Mouse (Mus musculus): ENCODE measurements around the gene Zbtb46. TPM values are rescaled to one million over a fixed set of nuclear protein-coding genes. Genes with fewer than 3 reads are reported as not detected.

Gene Zbtb46
- polyA plus RNA-seq, 1 experiment, result 18.4 TPM

DNA sequence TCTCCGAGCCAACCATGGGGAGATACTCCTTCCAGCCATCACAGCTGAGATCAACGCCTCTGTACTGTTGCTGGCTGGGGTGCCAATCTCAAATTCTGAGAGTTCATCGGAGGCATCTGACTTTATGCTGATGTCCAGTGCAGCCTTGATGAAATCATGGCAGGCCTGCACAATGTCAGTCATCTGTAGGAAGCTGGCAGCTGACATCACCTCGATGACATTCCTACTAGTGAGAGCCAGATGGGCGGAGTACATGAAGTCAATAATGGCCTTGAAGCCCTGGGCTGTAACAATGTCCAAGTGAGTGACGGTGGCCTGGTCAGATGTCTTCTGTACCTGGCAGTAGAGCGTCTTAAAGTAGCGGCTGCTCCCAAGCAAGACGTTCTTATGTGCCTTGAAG, 35.4 kb downstream of the Zbtb46 start:
- TF ChIP-seq POLR2A (IDR thresholded peaks at IDR 0.05; ENCODE audit: borderline replicate concordance, extremely low read depth, insufficient read depth, insufficient read length, poor library complexity, severe bottlenecking) (no peak), CTCF (IDR thresholded peaks at IDR 0.05; ENCODE audit: borderline replicate concordance, extremely low read depth, insufficient read depth, insufficient read length) (no peak)
- DNase-seq (ENCODE audit: low read depth), result no peak

DNA sequence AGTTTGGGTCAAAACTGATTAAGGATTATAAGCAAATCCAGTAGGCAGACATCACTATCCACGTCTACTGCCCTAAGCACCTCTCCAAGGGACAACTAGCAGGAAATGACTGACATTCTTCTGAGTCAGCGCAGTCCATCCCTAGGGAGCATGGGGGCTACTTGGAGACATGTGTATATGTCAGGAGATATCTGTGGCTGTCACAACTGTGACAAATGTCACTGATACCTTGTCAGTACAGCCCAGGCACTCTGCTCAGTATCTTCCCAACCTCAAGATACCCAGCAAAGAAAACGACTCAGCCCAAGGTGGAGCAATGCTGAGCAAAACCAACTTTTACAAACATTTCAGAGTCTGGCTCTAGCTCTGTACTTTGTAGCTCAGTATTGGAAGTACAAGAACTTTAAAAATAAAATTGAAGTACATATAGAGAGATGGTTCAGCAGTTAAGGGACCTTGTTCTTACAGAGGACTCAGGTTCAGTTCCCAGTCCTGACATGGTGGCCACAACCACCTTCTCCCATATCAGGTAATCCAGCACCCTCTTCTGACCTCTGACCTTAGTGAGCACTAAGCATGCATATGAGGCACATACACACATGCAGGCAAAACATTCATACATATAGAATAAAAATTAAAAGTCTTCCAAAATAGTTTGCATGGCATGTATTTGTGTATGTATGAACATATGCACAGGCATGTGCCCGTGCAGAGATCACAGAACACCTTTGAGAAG, 38.2 kb downstream of the Zbtb46 start:
- no peak for TF ChIP-seq POLR2A (IDR thresholded peaks at IDR 0.05; ENCODE audit: borderline replicate concordance, extremely low read depth, insufficient read depth, insufficient read length, poor library complexity, severe bottlenecking)
- TF ChIP-seq CTCF (IDR thresholded peaks at IDR 0.05; ENCODE audit: borderline replicate concordance, extremely low read depth, insufficient read depth, insufficient read length), result no peak
- DNase-seq (ENCODE audit: low read depth), result no peak

DNA sequence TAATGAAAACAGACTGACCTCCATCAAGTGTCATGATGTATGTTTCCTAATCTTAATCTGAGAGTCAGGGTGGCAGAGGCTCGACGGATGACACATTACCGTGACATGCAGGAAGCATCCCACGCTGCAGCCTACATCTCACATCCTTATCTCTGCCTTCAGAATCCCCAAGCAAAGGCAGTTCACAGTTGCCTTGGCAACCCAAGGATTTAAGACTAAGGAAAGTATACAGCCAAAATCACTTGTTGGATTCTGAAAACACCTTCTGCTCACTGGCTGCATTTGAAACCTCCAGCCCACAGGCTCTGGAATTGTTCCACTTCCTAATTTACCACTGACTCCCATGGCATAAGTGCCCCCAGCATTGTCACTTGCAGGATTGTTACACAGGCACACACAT, 38.8 kb downstream of the Zbtb46 start:
- TF ChIP-seq CTCF (IDR thresholded peaks at IDR 0.05; ENCODE audit: borderline replicate concordance, extremely low read depth, insufficient read depth, insufficient read length), result no peak
- no peak for TF ChIP-seq POLR2A (IDR thresholded peaks at IDR 0.05; ENCODE audit: borderline replicate concordance, extremely low read depth, insufficient read depth, insufficient read length, poor library complexity, severe bottlenecking)
- peak; percentile 30 for DNase-seq (ENCODE audit: low read depth)

DNA sequence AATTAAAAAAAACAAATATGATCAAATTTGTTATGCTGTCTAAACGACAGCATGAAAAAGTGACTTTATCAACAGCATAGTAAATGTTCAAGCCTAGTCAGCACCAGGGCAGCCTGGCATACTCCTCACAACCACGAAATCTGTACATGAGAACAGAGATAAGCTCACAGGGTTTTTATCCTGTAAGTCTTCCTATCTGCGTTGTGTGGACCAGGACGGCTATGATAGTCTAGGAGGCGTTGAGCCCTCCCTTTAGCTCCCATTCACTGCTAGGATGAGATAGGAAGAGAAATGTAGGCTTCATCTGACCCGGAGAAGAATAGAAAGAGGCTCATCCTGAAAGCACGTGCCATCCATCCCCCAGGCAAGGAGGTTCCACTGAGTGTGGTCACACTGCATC, 39.9 kb downstream of the Zbtb46 start:
- DNase-seq (ENCODE audit: low read depth), result no peak
- TF ChIP-seq POLR2A (IDR thresholded peaks at IDR 0.05; ENCODE audit: borderline replicate concordance, extremely low read depth, insufficient read depth, insufficient read length, poor library complexity, severe bottlenecking) (no peak), CTCF (IDR thresholded peaks at IDR 0.05; ENCODE audit: borderline replicate concordance, extremely low read depth, insufficient read depth, insufficient read length) (no peak)

DNA sequence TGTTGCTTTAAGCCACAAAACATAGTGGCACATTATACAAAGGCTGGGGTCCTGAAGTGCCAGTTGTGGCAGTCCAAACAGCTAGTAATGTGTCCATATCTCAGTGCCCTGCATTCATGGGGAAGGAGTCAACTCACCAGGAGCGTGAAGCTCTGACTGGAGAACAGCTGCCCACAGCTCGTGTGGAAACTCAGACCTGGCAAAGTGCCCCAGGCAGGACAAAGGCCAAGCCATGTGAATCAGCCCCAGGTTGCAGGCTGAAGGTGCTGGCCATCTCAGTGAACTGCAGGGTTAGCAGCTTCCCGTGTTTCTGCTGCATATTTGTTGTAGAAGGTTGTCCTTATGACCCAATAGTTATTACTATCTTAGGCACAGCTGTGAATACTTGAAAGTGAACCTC, 43.3 kb downstream of the Zbtb46 start:
- DNase-seq (ENCODE audit: low read depth), result no peak
- TF ChIP-seq POLR2A (IDR thresholded peaks at IDR 0.05; ENCODE audit: borderline replicate concordance, extremely low read depth, insufficient read depth, insufficient read length, poor library complexity, severe bottlenecking) (no peak), CTCF (IDR thresholded peaks at IDR 0.05; ENCODE audit: borderline replicate concordance, extremely low read depth, insufficient read depth, insufficient read length) (no peak)

DNA sequence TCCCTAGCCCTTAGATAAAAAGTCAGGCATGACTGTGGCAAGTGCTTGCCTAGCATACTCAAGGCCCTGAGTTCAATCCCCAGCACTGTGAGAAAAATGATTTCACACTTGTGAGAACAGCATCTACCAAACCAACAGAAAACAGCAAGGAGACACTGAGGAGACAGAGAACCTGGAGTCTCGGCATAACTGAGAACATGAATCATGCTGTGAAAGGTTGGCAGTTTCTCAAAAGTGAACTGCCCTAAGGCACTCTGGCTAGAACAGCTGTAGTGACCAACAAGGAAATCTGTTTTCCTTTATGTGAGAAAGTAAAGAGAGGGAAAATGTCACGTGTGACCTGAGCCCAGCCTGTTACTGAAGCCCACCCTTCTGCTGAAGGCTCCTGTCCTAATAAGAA, 46.1 kb downstream of the Zbtb46 start:
- TF ChIP-seq CTCF (IDR thresholded peaks at IDR 0.05; ENCODE audit: borderline replicate concordance, extremely low read depth, insufficient read depth, insufficient read length), result no peak
- TF ChIP-seq POLR2A (IDR thresholded peaks at IDR 0.05; ENCODE audit: borderline replicate concordance, extremely low read depth, insufficient read depth, insufficient read length, poor library complexity, severe bottlenecking), result no peak

DNA sequence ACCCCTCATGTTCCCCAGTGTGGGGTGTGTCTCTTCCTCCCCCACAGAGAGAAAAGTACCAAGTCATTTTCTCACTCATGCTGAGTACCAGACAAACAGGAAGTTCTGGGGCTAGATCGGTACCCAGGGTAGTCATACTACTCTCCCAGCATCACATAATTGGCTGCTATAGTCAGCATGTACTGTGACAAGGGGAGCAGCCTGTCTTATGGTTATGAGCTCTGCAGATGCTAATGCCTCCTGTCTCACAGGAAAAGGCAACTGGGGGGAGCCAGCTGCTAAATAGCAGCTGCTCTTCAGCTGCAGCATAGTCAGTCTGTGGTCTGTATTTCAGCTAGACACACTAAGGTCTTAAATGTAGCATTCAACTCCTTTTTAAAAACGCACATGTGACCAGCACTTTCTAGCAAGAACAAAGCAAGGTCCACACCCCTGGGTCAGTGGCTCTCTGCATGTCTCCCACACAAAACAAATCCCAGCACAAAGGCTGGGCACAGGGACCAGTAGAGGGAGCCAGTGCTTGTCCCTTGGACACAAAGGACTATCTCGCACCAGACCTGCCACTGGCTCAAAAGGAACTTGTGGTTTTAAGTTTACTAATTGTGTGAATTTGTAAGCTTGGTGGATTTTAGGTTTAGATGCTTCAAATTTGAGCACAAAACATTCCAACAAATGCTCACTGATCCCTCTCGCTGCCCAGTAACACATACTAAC, 48.3 kb downstream of the Zbtb46 start:
- TF ChIP-seq POLR2A (IDR thresholded peaks at IDR 0.05; ENCODE audit: borderline replicate concordance, extremely low read depth, insufficient read depth, insufficient read length, poor library complexity, severe bottlenecking) (no peak), CTCF (IDR thresholded peaks at IDR 0.05; ENCODE audit: borderline replicate concordance, extremely low read depth, insufficient read depth, insufficient read length) (peak; percentile 77)
- peak; percentile 85 for DNase-seq (ENCODE audit: low read depth)

More for the DNA sequence above, 46.1 kb downstream of the Zbtb46 start:
- peak; percentile 1 for DNase-seq (ENCODE audit: low read depth)

DNA sequence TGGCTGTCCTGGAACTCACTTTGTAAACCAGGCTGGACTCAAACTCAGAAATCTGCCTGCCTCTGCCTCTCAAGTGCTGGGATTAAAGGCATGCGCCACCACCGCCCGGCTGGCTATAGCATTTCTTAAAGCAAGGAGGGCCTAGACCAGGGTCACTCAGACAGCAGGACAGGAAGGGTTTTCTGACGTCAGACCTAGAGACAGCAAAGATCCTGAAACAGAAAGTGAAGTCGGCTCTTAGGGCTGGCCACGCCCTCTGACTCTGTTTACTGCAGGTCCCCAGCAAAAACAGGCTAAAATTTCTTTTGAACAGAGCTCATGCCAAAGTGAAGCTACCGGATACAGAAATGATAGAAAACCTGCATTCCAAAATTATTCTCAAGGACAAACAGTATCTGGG, 49.6 kb downstream of the Zbtb46 start:
- no peak for DNase-seq (ENCODE audit: low read depth)
- TF ChIP-seq CTCF (IDR thresholded peaks at IDR 0.05; ENCODE audit: borderline replicate concordance, extremely low read depth, insufficient read depth, insufficient read length) (no peak), POLR2A (IDR thresholded peaks at IDR 0.05; ENCODE audit: borderline replicate concordance, extremely low read depth, insufficient read depth, insufficient read length, poor library complexity, severe bottlenecking) (no peak)

DNA sequence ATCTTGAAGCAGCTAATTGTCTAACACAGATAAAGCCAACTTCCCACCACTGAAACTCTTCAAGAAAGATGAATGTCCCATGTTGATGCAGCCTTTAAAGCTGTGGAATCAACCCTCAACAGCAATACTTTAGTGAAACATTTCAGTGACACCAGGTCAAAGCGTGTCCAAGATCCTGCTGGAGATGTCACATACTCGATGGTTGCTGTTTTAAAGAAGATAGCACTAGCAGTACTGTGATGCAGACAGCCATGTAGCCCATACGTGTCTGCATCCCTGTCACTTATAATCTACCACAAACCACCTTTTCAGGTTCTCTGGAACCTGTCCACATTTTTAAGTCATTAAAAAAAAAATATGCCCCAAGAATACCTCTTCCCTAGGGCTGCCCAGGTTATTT, 55.5 kb downstream of the Zbtb46 start:
- no peak for DNase-seq (ENCODE audit: low read depth)

DNA sequence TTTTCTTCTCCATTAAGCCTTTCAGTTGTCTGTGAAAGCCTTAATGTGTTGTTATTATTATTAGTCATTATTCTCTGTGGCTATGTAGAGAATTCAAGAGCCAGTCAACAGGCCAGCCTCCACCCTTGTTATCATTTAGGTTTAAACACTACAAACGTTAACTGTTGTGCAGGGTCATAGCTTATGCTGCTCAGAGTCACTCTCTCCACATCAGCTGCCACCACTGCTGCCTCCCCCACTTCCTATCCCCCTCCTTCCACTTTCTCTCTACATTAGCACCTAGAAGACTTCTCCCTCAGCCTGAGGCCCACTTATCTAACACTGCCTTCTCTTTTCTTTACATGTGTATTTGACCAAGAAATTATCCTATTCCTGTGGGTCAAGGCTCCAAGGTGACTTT, 57.7 kb downstream of the Zbtb46 start:
- DNase-seq (ENCODE audit: low read depth), result no peak
- no peak for TF ChIP-seq CTCF (IDR thresholded peaks at IDR 0.05; ENCODE audit: borderline replicate concordance, extremely low read depth, insufficient read depth, insufficient read length)

More for the DNA sequence above, 55.5 kb downstream of the Zbtb46 start:
- TF ChIP-seq CTCF (IDR thresholded peaks at IDR 0.05; ENCODE audit: borderline replicate concordance, extremely low read depth, insufficient read depth, insufficient read length) (no peak), POLR2A (IDR thresholded peaks at IDR 0.05; ENCODE audit: borderline replicate concordance, extremely low read depth, insufficient read depth, insufficient read length, poor library complexity, severe bottlenecking) (no peak)

DNA sequence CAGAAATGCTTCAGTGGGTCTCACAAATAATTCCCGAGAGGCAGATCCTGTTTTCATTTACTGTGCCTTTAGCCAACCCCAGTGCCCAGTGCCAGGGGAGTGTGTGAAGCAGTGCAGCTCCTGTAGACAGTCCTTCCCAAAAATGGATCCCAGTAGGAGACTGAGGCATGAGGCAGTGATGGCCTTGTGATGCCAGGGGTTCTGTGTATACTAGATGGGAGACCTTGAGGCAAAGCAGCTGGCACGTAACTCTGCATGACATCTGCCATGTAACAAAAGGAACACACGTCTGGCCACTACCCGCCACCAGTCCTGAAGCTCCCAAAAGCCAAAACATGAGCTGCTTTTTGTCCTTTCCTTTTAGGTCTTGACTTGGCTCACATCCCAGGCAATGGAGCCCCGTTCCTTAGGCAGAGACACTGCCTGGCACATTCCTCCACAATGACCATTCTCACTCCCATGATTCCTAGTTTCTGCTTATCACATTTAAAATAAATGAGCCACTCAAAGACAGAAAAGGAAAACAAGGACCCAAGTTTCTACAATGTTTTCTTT, 61.9 kb downstream of the Zbtb46 start:
- no peak for DNase-seq (ENCODE audit: low read depth)
- no peak for TF ChIP-seq POLR2A (IDR thresholded peaks at IDR 0.05; ENCODE audit: borderline replicate concordance, extremely low read depth, insufficient read depth, insufficient read length, poor library complexity, severe bottlenecking)
- TF ChIP-seq CTCF (IDR thresholded peaks at IDR 0.05; ENCODE audit: borderline replicate concordance, extremely low read depth, insufficient read depth, insufficient read length), result no peak

DNA sequence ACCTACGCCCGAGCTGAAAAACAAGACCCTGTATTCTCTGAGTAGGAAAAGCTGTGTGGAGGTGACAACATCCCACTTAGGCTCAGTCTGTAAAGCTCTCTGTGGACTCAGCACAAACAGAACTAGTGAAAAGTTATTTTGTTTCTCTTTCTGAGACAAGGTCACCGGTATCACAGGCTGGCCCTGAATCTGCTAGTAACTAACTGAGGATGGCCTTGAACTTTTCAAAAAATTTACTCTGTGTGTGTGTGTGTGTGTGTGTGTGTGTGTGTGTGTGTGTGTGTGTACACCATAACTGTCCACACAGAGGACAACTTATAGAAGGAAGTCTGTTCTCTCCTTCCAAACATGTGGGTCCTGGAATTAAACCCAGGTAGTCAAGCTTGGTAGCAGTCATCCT, 65.1 kb downstream of the Zbtb46 start:
- no peak for DNase-seq (ENCODE audit: low read depth)
- TF ChIP-seq POLR2A (IDR thresholded peaks at IDR 0.05; ENCODE audit: borderline replicate concordance, extremely low read depth, insufficient read depth, insufficient read length, poor library complexity, severe bottlenecking) (no peak), CTCF (IDR thresholded peaks at IDR 0.05; ENCODE audit: borderline replicate concordance, extremely low read depth, insufficient read depth, insufficient read length) (no peak)
